Mouse (Mus musculus): ENCODE data around the gene Mb. TPM values are rescaled to one million over a fixed set of nuclear protein-coding genes. Genes with fewer than 3 reads are reported as not detected.

Gene Mb
- not detected for polyA plus RNA-seq (2015; fragmentation: Illumina TruSeq; extraction: RNeasy Lipid Tissue Mini Kit (QIAGEN cat#74804); ENCODE audit: insufficient read depth, low replicate concordance)

GRCm38 (mm10) chr15:77050570-77050969, at the start of gene Mb:
TSS of gene Mb (minus strand) at chr15:77050670.

DNA sequence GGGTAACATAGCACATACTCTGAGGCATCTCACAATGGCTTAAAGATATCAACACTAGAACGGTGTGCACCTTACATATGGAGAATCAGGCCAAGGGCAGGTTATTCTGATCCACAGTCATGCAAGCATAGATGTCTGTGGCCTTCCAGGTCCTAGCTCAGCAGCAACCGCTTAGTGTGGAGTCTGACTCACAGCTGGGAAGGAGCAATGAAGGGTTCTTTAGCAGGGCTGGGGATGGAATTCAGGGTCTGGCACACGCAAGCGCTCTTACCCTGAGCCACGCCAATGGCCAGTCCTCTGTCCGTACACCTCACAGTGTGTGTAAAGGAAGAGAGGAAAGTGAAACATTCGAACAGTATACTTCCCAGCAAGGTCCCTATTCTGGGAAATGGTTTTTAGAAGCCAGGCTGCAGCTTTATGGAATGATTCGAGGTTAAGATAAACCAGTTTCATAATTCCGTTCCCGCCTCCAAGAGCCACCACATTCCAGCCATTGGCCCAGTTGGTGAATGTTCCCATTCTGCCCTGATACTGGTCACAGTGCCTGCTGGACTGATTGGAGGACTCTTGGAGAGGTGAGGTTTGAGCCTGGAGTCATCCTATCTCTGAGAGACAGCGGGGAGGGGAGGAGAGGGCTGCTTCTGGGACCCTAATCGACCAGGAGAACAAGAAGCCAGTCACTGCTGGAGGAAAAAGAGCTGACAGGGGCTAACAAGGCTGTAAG, 5.7 kb downstream of the Mb start, which contains the start of gene Apol6:
TSS of gene Apol6 (plus strand) at position 133 of the 724 bp plus-strand sequence.

Other genes with a start within 250 kb of the Mb start
- gene Zfp251, start 179.2 kb downstream of the Mb start, polyA plus RNA-seq (2015; fragmentation: Illumina TruSeq; extraction: RNeasy Lipid Tissue Mini Kit (QIAGEN cat#74804); ENCODE audit: insufficient read depth, low replicate concordance): 11.9 TPM
- gene Zfp7, start 171.4 kb downstream of the Mb start, polyA plus RNA-seq (2015; fragmentation: Illumina TruSeq; extraction: RNeasy Lipid Tissue Mini Kit (QIAGEN cat#74804); ENCODE audit: insufficient read depth, low replicate concordance): 15.6 TPM
- not detected for gene Gm49527, start 171.3 kb downstream of the Mb start, polyA plus RNA-seq (2015; fragmentation: Illumina TruSeq; extraction: RNeasy Lipid Tissue Mini Kit (QIAGEN cat#74804); ENCODE audit: insufficient read depth, low replicate concordance)
- 1.0 TPM for gene Zfp647, start 125.2 kb downstream of the Mb start, polyA plus RNA-seq (2015; fragmentation: Illumina TruSeq; extraction: RNeasy Lipid Tissue Mini Kit (QIAGEN cat#74804); ENCODE audit: insufficient read depth, low replicate concordance)
- gene 1110038F14Rik, start 102.2 kb downstream of the Mb start, polyA plus RNA-seq (2015; fragmentation: Illumina TruSeq; extraction: RNeasy Lipid Tissue Mini Kit (QIAGEN cat#74804); ENCODE audit: insufficient read depth, low replicate concordance): 19.1 TPM
- 0.54 TPM for gene Apol6, start 5.9 kb downstream of the Mb start, polyA plus RNA-seq (2015; fragmentation: Illumina TruSeq; extraction: RNeasy Lipid Tissue Mini Kit (QIAGEN cat#74804); ENCODE audit: insufficient read depth, low replicate concordance)